Mouse (Mus musculus): ENCODE results near the gene Vamp2. TPM values are rescaled to one million over a fixed set of nuclear protein-coding genes. Genes with fewer than 3 reads are reported as not detected.

Gene Vamp2
- polyA plus RNA-seq, 1 experiment, result 51.8 TPM

DNA sequence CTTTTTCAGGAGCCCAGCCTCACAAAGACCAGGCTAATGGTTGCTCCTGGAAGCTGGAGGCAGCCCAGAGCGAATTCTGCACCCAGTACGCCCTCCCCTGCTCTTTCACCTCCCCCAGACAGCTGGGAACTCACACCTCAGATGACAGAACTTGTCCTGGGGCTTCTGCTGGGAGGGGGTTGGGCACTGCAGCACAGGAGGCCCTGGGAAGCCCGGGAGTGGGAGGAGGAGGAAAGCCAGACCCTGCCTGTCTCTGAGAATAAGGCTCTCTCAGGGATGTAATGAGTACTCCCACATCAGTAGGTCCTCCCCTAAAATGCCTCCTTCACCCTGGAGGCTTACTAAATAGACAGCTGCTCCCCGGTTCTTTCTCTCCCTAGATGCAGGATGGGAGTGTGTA lies 1.2 kb upstream of the Vamp2 start:
- Histone ChIP-seq H3ac (ENCODE audit: control insufficient read depth, insufficient read length) (no peak overlapping the region), H3K27me3 (ENCODE audit: control insufficient read depth, insufficient read depth, insufficient read length) (no peaks in the 10 kb centered on the region), H3K79me2 (ENCODE audit: control insufficient read depth, insufficient read depth) (peaks cover 26% of the 10 kb centered on the region), H3K4me3 (no peak overlapping the region), H3K36me3 (ENCODE audit: control insufficient read depth, insufficient read depth) (peaks cover 19% of the 10 kb centered on the region), H3K4me2 (ENCODE audit: low read depth) (no peak overlapping the region)
- no peak for TF ChIP-seq E2F4 (IDR thresholded peaks at IDR 0.05; ENCODE audit: insufficient read depth)
- TF ChIP-seq SRF (IDR thresholded peaks at IDR 0.05; ENCODE audit: control insufficient read depth, insufficient read length, low read depth), result no peak
- TF ChIP-seq CEBPB (IDR thresholded peaks at IDR 0.05; ENCODE audit: insufficient read depth, poor library complexity, severe bottlenecking), result no peak
- peak in 1 of 3 experiments; percentile 16 for TF ChIP-seq MYOG (IDR thresholded peaks at IDR 0.05; ENCODE audit: control insufficient read depth in 1 of 3, insufficient read depth in 1 of 3, insufficient read length in 2 of 3, low read depth in 2 of 3)

- H3K4me2 ChIP-seq (ENCODE audit: low read depth), result peak overlapping the region; percentile 94
These were observed 693 bp upstream of the Vamp2 start for GRCm38 (mm10) chr11:69087597-69087996.

DNA sequence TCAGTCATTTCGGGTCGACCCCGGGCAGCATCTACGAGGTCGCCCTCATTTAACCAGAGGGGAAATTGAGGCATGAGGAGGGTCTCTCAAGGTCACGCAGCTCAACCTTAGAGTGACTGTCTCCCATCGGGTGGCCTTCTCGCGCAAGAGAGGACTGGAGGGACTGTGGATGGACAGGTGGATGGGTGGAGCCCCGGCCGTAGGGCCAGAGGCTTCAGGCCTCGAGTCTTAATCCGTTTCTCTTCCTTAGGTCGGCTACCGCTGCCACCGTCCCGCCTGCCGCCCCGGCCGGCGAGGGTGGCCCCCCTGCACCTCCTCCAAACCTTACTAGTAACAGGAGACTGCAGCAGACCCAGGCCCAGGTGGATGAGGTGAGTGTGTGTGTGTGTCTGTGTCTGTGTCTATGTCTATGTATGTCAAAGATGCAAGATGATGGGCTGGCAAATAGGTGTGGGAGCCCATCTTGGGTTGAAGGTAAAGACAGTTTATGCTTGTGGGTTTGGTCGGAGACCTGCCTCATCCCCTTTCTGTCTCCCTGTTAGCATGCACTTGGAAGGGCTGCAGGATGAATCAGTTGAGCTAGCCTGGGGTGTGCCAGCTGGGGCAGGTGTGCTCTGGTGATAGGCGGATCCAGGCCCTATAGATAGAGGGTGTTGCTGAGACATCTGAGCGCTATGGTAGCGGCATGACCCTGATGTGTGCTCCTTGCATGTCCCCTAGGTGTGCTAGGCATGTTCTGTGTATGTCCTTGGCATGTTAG lies 746 bp downstream of the Vamp2 start:
- peak overlapping the region; percentile 91 for H3K4me2 ChIP-seq (ENCODE audit: low read depth)
- TF ChIP-seq POLR2AphosphoS2 (IDR thresholded peaks at IDR 0.05; ENCODE audit: insufficient read length, low read depth), result no peak
- no peak for TF ChIP-seq MAX (IDR thresholded peaks at IDR 0.05; ENCODE audit: low read depth)
- no peak for TF ChIP-seq REST (IDR thresholded peaks at IDR 0.05; ENCODE audit: insufficient read depth, insufficient read length)
- no peak for TF ChIP-seq POLR2A (IDR thresholded peaks at IDR 0.05; ENCODE audit: insufficient read length, low read depth)
- TF ChIP-seq E2F4 (IDR thresholded peaks at IDR 0.05; ENCODE audit: insufficient read depth), result no peak
- TF ChIP-seq CEBPB (IDR thresholded peaks at IDR 0.05; ENCODE audit: insufficient read depth, poor library complexity, severe bottlenecking), result no peak
- no peak for TF ChIP-seq TCF12 (IDR thresholded peaks at IDR 0.05; ENCODE audit: insufficient read depth, poor library complexity, severe bottlenecking)
- no peak for TF ChIP-seq SRF (IDR thresholded peaks at IDR 0.05; ENCODE audit: control insufficient read depth, insufficient read length, low read depth)
- TF ChIP-seq MYOG (IDR thresholded peaks at IDR 0.05; ENCODE audit: control insufficient read depth in 1 of 3, insufficient read depth in 1 of 3, insufficient read length in 2 of 3, low read depth in 2 of 3), result peak in 1 of 3 experiments; percentile 32
- no peak for TF ChIP-seq TCF3 (IDR thresholded peaks at IDR 0.05; ENCODE audit: insufficient read length, low read depth)
- peak in 1 of 3 experiments; percentile 62 for TF ChIP-seq MYOD1 (IDR thresholded peaks at IDR 0.05; ENCODE audit: control insufficient read depth in 1 of 3, insufficient read length in 2 of 3, low read depth in 2 of 3)
- no peak for TF ChIP-seq USF1 (IDR thresholded peaks at IDR 0.05; ENCODE audit: low read depth)
- H3K79me2 ChIP-seq (ENCODE audit: control insufficient read depth, insufficient read depth), result peaks cover 26% of the 10 kb centered on the region
- peak overlapping the region; percentile 92 for H3K4me3 ChIP-seq
- peaks cover 20% of the 10 kb centered on the region for H3K36me3 ChIP-seq (ENCODE audit: control insufficient read depth, insufficient read depth)
- H3K27me3 ChIP-seq (ENCODE audit: control insufficient read depth, insufficient read depth, insufficient read length), result no peaks in the 10 kb centered on the region
- peak overlapping the region; percentile 98 for H3ac ChIP-seq (ENCODE audit: control insufficient read depth, insufficient read length)

More at GRCm38 (mm10) chr11:69087597-69087996, 693 bp upstream of the Vamp2 start:
- H3K4me3 ChIP-seq, result peak overlapping the region; percentile 92
- no peak for TF ChIP-seq TCF3 (IDR thresholded peaks at IDR 0.05; ENCODE audit: insufficient read length, low read depth)
- TF ChIP-seq REST (IDR thresholded peaks at IDR 0.05; ENCODE audit: insufficient read depth, insufficient read length), result no peak
- TF ChIP-seq USF1 (IDR thresholded peaks at IDR 0.05; ENCODE audit: low read depth), result peak; percentile 27
- peaks cover 20% of the 10 kb centered on the region for H3K36me3 ChIP-seq (ENCODE audit: control insufficient read depth, insufficient read depth)
- no peak overlapping the region for H3ac ChIP-seq (ENCODE audit: control insufficient read depth, insufficient read length)
- H3K27me3 ChIP-seq (ENCODE audit: control insufficient read depth, insufficient read depth, insufficient read length), result no peaks in the 10 kb centered on the region
- peaks cover 26% of the 10 kb centered on the region for H3K79me2 ChIP-seq (ENCODE audit: control insufficient read depth, insufficient read depth)

DNA sequence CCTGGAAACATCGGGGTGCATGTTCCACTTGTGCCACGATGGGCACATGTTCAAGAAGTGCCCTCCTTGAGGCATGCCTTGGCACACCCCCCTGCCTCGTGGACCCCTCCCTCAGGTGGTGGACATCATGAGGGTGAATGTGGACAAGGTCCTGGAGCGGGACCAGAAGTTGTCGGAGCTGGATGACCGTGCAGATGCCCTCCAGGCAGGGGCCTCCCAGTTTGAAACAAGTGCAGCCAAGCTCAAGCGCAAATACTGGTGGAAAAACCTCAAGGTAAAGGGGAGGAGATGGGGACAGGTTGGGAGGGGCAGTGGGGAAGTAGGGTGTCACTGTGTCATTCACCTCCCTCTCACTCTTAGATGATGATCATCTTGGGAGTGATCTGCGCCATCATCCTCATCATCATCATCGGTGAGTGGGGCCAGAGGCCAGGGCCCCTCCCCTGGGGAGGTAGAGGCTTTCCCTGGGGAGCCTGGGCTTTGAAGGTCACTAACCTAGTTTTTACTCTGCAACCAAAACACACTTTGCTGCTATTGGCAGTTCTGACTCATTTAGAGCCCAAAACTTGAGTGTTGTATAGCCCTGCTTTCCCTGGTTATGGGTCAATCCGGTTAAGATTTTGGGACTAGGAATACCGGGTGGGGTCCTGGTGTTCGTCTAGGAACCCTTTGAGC lies 1.5 kb downstream of the Vamp2 start:
- TF ChIP-seq REST (IDR thresholded peaks at IDR 0.05; ENCODE audit: insufficient read depth, insufficient read length) (no peak), MYOD1 (IDR thresholded peaks at IDR 0.05; ENCODE audit: control insufficient read depth in 1 of 3, insufficient read length in 2 of 3, low read depth in 2 of 3) (no peak), MAX (IDR thresholded peaks at IDR 0.05; ENCODE audit: low read depth) (no peak), POLR2AphosphoS2 (IDR thresholded peaks at IDR 0.05; ENCODE audit: insufficient read length, low read depth) (peak; percentile 36), POLR2A (IDR thresholded peaks at IDR 0.05; ENCODE audit: insufficient read length, low read depth) (peak; percentile 37), USF1 (IDR thresholded peaks at IDR 0.05; ENCODE audit: low read depth) (no peak)
- peaks cover 26% of the 10 kb centered on the region for H3K79me2 ChIP-seq (ENCODE audit: control insufficient read depth, insufficient read depth)
- peak overlapping the region; percentile 91 for H3K4me2 ChIP-seq (ENCODE audit: low read depth)
- peaks cover 20% of the 10 kb centered on the region for H3K36me3 ChIP-seq (ENCODE audit: control insufficient read depth, insufficient read depth)
- H3K4me3 ChIP-seq, result peak overlapping the region; percentile 92
- peak overlapping the region; percentile 98 for H3ac ChIP-seq (ENCODE audit: control insufficient read depth, insufficient read length)
- no peaks in the 10 kb centered on the region for H3K27me3 ChIP-seq (ENCODE audit: control insufficient read depth, insufficient read depth, insufficient read length)

GRCm38 (mm10) chr11:69090367-69090766 lies 2.1 kb downstream of the Vamp2 start:
- Histone ChIP-seq H3K4me2 (ENCODE audit: low read depth) (peak overlapping the region; percentile 91), H3K36me3 (ENCODE audit: control insufficient read depth, insufficient read depth) (peaks cover 20% of the 10 kb centered on the region), H3K79me2 (ENCODE audit: control insufficient read depth, insufficient read depth) (peaks cover 26% of the 10 kb centered on the region), H3K27me3 (ENCODE audit: control insufficient read depth, insufficient read depth, insufficient read length) (no peaks in the 10 kb centered on the region), H3ac (ENCODE audit: control insufficient read depth, insufficient read length) (no peak overlapping the region), H3K4me3 (peak overlapping the region; percentile 92)
- TF ChIP-seq MYOG (IDR thresholded peaks at IDR 0.05; ENCODE audit: control insufficient read depth in 1 of 3, insufficient read depth in 1 of 3, insufficient read length in 2 of 3, low read depth in 2 of 3), result no peak
- TF ChIP-seq TCF12 (IDR thresholded peaks at IDR 0.05; ENCODE audit: insufficient read depth, poor library complexity, severe bottlenecking), result no peak
- no peak for TF ChIP-seq MAX (IDR thresholded peaks at IDR 0.05; ENCODE audit: low read depth)
- no peak for TF ChIP-seq USF1 (IDR thresholded peaks at IDR 0.05; ENCODE audit: low read depth)
- TF ChIP-seq POLR2AphosphoS2 (IDR thresholded peaks at IDR 0.05; ENCODE audit: insufficient read length, low read depth), result no peak
